Mouse (Mus musculus) retina, postnatal 1 day (tissue): ENCODE data around the gene Ypel1.

Source experiments
- DNase-seq: peaks from one replicate; pipeline ENCODE4 v3.0.0-alpha.2; 2012

Gene Ypel1

DNA sequence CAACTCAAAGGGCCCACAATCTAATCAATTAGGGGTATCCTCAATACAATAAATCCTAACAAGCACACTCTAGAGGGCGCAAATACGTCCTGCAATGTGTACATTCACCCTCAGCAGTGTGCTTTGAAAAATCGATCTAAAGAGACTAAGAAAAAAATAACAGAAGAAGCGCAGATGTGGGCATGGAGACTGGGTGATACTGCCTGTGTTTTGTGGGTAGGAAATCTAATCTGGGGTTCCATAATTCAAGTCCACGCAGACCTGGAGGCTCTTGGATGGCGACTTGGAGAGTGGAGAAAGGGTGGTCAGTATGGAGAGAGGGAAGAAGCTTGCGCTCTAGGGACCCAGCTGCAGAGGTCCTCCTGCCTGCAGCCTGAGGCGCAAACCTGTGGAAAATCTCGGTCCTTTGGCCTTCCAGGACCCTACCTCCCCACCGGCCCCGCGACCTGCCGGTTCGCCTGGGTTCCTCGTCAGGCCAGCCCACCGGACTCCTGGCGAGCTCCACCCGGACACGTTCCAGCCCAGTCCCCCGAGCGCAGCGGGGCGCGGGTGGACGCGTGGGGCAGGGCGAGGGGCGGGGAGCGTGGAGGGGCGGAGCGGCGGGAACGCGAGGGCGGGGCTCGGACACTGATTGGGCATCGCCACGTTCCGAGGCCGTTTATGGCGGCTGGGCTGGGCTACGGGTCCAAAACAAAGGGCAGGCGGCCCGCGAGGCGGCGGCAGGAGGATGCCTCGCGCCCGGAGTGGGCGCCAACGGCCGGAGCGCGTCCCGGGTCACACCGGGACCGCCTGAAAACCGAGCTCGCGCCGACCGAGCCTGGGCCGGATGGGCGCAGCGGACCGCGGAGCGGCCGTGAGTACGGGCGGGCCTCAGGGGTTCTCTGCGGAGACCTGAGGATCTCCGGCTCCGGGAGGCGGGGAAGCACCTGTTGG, at the start of gene Ypel1:
Gene Ypel1, plus strand, starts transcription at position 186 of the 933 bp plus-strand sequence.
- peak; percentile 94 for DNase-seq

DNA sequence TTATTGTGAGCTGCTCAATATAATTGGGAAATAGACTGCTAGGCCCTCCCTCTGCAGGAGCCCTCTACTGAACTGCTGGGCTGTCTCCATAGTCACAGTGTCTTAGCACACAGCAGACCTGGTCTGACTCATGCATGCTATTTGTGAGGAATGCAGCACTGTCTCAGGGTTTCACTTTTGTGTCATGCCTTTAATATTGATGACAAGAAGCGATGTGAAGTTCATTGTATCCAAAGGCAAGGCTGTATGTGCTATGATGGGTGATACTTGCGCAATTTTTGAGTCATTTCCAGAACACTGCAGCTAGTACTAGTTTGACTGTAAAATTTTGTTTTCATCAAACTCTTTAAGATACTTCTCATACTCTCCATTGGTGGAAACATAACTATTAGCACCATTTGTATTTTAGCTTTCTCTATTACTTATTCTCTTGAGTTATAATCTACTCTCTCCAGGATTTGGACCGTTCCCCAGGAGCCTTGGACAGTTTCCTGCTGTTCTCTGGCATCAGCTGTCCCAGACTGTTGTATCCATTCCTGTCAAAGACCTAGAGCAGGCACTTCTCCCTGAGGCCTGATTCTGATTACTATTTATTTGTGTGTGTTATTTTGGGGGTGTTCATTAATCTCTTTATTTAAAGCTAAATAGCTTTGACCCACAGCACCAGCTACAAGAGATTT, 44.9 kb upstream of the Ypel1 start:
- no peak for DNase-seq

DNA sequence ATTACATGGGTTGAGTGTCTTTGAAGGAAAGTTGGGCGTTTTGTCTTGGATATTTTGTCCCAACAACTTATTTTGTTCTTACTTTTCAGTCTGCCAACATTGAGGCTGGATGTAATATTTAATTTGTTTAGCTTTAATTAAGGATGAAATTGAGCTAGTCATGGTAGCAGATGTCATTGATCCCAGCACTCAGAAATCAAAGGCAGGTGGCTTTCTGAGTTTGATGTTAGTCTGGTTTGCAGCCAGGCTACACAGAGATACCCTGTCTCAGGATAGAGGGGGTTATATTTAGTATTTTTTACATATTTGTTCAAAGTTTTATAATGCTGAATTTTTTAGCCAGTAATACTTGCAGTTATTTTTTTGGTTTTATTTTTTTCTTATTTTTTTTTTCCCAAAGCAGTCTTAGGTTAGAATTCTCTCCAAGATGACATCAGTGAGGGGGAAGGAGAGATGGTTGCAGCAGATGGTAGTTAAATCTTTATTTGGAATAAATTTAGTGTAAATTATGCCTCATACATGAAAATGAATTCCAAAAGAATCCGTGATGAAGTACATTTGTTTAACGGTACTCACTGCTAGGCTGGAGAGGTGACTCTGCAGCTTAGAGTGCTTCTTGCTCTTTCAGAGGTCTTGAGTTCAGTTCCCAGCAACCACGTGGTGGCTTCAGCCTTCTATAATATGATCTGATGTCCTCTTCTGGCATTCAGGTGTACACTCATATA, 39.4 kb upstream of the Ypel1 start:
- DNase-seq = no peak

DNA sequence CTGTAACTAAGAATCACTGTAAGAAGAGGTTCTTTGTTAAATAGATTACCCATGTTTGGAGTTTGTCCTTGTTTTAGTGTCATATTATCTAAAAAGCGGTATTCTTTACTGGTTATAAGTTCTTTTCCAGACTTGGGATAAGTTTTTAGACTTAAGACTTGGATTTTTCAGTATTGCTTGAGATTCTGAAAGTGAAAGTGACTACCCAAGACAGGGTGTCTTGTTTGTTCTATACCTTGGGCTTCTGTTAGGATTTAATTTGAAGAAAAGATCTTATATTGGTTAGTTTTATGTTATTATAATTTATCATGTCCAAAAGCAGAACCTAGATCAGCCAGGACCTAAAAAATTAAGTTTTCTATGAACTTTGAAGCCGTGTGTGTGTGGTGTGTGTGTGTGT, 35.7 kb upstream of the Ypel1 start:
- DNase-seq = no peak

DNA sequence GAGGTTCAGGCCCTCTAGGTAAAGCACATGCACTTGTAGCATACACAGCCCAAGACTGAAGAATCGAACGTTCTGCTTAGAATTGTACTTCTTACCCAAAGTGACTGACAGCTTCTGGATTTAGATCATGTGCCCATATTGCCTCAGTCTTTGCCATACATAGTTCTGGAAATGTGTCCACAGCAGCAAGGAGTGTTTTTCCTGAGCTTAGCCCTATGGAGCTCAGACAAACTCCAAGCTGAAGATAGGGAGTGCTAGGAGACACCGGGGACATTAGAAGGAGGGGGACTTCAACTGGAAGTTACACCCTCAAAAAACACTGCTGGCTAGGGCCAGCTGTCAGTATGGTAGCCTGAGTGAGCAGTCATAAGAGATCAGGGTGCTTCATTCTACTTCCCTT, 28.8 kb upstream of the Ypel1 start:
- no peak for DNase-seq

DNA sequence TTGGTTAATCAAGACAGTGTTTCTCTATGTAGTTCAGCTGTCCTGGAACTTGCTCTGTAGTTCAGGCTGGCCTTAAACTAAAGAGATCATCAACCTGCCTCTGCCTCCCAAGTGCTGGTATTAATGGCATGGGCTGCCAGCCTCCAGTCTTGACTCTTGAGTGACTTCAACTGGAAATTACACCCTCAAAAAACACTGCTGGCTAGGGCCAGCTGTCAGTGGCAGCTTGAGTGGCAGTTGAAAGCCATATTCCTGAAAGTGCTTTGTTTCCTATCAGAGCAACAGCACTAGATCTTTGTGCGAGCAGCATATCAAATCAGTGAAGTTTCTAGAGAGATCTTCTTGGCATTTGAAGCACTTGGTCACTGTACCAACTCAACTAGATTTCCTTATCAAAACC, 28.1 kb upstream of the Ypel1 start:
- no peak for DNase-seq

DNA sequence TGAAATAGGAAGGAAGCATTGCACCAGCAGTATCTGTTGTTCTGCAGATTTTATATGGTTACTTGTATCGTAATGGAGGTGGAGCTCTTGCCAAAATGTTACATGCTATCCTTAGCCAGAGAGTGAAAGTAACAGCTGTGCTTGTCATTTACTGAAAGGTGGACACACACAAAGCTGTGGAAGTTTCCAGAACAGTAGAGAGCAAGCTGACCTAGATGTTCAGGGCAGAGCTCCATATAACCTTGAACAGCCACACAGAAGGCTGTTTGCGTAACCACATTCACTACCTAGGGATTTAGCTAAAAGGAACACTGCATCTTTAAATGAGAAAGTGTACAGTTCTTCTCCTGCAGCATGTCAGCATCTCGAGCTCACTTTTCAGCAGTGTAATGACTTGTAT, 25.2 kb upstream of the Ypel1 start:
- no peak for DNase-seq

DNA sequence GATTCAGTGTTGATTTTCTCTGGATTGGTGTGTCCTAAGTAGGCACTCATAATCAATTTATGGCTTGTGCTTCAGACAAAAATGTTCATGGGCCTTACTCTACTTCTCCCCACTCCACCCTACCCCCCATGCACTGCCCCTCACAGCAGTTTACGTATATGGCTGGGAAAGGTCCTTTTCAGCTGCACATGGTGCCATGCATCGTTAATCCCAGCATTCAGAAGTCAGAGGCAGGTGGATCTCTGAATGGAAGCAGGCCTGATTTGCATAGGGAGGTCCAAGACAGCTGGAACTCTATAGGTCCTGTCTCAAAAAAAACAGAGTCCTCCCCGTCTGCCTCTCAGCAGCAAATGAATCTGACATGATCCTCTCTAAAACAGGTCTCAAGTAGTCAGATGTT, 24.2 kb upstream of the Ypel1 start:
- no peak for DNase-seq

DNA sequence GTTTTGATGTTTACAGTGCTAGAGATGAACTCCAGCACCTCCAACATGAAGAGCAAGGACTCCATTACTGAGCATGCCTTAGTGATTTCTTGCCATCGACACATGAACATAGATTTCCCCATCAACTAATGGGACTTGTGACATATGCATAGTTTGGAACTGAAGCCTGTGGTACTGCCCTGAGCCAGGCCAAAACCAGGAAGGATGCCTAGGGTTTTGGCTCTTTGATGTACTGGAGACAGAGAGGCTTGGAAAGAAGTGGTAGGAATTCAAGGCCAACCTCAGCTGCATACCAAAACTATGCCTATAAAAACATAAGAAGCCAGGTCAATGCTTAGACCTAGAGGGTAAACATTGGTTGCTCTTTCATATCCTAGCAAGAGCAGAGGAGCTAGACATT, 19.6 kb upstream of the Ypel1 start:
- no peak for DNase-seq

DNA sequence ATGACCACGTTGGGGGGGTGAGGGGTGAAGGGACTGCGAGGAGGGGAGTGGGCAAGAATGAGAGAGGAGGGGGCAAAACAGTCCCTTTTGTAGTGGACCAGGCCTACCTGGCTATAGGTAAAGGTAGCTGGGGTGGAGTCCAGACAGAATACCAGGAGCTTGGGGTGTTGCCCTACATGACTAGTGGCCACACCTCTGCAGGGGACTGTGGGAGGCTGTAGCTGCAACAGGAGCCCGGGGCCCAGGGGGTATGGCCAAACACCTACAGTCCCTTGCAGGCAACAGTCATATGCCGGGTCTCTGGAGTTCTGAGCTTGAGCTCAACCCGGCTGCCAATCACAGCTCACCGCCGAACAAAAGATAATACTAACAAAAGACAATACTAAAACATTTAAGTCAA, 17.4 kb upstream of the Ypel1 start:
- no peak for DNase-seq

DNA sequence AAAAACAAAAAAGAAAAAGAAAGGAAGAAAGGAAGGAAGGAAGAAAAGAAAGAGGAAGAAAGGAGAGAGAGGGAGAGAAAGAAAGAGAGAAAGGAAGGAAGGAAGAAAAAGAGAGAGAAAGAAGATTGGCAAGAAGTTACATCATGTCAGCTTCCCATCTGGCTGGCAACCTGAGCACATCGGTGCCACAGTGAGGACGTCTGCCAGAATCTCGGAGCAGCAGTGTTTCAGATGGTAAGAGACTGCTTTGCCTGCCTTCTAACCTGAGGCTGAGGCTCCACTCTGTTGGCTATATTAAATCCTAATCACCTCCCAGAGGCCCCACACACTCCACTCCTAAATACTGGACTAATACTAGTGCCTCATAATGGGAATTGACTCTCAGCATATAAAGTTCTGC, 15.6 kb upstream of the Ypel1 start:
- DNase-seq = no peak

DNA sequence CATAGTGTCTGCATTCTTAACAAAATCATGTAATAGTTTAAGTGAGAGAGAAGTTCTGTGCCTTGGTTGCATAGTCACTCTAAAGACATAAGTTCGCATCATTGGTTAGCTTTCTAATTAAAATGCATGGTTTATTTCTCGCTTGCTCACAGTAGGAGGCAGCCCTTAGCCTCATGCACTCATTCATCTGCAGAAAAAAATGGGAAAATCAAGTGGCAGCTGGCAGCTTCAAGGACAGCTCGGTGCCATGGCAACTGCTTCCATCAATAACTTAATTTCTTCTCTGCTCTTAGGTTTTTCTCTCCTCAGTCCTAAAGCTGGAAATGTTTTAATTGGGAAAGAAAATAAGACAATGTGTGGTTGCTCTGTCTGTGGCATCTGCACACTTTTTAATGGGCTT, 13.9 kb upstream of the Ypel1 start:
- peak; percentile 31 for DNase-seq

DNA sequence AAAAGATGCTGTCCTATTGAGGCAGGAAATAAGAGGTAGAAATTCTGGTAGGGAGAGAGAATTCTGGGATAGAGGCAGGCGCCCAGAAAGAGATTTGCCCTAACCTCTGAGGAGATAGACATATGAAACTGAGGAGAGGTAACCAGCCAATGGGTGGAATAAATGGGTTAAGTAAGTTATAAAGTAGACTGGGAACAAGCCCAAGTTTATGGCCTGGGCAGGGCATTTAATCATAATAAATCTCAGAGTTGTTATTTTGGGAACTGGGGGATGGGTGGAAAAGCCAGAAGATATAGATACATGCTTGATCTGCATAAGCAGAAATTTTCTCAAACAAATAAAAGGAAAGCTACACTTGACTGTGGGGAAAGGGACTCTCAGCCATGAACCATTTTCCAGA, 7.2 kb upstream of the Ypel1 start:
- no peak for DNase-seq

DNA sequence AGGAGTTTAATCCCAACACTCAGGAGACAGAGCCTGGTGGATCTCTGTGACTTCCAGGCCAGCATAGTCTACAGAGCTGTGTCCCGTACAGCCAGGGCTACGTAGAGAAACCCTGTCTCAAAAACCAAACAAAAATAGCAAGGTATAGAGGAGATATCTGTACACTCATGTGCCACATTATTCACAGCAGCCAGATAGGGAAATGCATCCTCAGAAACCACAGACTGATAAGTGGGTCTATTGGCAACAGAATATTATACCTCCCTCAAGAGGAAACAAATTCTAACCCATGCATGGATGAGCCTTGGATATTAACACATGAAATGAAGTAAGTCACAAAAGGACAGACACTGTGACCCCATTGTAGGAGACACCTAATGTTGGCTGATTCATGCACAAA, 1.9 kb upstream of the Ypel1 start:
- no peak for DNase-seq

DNA sequence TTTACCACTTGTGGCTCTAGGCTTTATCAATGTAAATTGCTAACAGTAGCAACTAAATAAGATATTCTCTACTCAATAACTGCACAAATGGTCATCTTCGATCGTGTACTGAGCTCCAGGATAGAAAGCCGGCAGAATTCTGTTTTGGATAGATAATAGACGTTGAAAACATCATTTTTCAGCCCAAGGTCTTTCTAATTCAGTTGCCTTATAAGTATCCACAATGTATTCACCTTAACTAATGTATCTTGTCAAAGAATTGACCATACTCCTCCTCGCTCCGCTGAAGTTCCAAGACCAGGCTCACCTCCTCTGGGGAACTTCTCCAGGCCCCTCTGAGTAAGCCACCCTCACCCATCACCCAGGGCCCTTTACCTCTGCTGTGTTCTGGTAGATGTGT, 1.2 kb downstream of the Ypel1 start:
- DNase-seq = no peak

DNA sequence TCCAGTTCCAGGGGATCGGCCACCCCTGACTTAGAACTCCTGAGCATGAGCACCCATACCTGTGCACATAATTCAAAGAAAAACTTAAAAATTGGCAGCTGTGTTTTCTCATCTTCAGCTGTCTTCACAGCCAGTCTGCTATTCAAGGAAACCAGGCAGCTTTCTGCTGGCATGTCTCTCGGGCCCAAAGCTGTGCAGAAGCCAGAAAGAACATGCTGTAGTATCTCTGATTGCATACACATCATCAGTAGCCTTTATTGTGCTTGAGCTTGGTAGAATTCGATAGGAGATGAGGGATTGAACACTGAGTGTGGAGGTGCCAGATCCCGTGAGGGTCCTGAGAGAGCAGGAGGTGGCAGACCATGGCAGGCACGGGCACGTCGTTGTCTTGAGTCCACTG, 3.5 kb downstream of the Ypel1 start:
- DNase-seq = no peak

DNA sequence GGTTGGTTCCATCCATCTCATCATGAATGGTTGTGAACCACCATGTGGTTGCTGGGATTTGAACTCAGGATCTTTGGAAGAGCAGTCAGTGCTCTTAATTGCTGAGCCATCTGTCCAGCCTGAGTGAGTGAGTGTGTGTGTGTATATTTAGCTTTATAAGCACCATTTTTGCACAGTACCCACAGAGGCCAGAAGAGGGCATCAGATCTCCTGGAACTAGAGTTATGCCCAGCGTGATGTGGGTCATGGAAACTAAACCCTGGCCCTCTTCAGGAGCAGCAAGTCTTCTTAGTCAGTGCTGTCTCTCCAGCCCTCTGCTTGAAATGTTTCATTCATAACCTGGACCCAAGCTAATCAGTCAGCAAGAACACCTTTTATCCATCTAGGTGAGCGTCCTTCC, 6.8 kb downstream of the Ypel1 start:
- DNase-seq = peak; percentile 32

DNA sequence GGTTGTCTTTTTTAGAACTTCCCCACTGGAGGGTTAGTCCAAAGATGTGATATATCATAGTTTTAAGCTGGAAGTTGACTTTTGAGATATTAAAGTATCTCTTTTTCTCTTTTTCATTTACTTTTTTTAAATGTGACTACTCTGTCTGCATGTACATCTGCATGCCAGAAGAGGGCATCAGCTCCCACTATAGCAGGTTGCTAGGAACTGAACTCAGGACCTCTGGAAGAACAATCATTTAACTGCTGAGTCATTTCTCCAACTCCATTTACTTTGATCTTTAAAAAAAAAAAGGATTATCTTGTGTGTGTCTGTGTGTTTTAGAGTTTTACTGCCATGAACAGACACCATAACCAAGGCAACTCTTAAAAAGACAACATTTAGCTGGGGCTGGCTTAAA, 7.4 kb downstream of the Ypel1 start:
- no peak for DNase-seq

DNA sequence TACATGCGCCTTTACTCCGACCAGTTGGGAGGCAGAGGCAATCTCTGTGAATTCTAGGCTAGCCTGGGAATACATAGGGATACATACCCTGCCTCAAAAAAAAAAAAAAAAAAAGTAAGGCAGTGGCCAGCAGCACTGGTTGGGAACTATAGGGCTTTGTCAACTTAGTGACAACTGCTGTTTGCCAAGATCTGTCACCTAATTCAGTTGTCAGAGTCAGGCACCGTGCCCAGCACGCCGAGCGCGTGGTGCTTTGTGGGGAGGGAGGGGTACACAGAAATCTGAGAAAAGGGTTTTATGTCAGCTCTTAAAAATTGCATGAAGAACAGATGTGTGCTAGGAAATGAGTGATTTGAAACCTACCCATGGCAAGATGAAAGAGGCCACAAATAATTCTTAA, 8.6 kb downstream of the Ypel1 start:
- no peak for DNase-seq

DNA sequence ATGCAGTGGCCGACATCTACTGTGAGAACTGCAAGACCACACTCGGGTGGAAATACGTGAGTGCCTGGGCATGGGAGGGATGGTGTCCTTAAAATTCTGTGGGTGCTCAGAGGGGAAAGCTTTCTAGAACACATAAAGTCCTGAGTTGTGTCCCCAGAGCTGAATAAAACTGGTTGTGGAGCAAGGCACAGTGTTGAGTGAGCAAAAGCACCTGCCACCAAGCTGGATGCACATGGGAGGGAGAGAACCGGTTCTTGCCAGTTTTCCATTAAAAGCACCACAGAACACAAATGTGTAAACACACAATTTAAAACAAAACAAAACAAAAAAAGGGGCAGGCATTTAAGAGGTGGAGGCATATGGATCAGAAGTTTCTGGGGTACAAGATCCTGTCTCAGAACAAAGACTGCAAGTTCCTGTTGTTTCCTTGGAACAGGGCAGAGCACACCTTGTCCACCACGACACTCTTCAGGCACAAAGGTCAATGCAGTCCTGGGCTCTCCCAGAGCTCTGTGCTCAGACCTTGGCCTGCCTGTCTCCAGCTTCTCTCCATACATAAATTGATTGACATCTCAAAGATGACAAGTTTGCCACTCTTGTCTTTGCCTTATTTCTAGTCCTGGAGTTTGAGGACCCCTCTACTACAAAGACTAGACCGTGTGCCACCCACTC, 12.8 kb downstream of the Ypel1 start:
- no peak for DNase-seq

DNA sequence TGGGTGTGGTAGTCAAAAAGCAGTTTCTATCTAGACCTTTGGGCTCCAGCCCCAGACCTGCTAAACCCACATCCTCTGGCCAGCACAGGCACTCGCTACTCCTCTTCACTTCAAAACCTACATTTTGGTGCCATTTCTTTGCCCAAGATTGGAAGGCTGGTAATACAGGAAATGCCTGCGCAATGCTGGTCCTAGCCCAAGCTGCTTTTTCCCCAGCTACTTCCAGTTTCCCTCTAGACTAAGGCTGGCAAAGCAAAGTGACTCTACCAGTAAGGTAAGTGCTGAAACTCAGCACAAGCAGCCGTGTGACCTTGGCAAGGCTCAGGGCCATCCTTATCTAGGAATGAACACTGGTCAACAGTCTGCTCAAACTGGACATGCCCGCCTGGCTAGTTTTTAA, 16.1 kb downstream of the Ypel1 start:
- no peak for DNase-seq

DNA sequence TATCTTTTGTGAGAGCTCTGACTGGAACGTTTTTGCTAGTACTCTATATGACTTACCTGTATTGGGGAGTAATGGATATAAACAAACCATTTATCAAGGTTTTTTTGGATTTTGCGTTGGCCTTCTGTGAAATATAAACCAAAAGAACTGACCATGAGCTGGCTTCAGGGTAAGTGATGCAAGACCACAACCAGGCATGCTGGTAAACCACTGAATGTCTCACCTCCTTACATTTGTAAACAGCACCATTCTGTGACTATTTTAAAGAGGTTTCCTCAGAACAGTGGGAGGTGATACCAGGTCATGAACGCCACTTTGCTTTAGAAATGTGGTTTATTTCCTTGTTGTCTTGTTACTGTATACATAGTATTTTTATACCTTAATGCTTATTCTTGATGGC, 16.7 kb downstream of the Ypel1 start:
- DNase-seq = no peak

DNA sequence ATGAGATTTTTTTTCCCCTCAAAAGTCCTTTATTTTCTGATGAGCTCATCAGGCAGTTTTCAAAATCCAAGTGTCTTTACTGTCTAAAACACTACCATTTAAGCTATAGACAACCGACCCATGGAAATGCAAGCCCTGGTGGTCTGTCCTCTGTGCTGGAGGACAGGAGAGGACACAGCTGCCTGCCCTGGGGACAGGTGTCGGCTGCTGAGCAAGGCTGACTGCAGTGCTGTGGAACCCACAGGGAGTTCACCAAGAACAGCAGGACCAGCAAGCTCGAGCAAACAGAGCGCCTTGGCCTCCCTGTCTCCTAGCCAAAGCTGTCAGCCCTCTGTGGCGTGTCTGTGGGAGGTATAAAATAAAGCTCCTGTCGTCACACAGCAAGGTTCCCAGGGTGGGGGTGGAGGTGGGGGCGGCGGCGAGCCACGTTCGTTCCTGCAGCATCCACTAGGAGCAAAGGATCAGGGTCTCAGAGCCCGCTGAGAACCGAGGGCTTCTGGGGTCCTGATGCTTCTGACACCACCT, 17.2 kb downstream of the Ypel1 start:
- no peak for DNase-seq
